Mouse (Mus musculus): ENCODE data around the gene Slc38a2. TPM values are rescaled to one million over a fixed set of nuclear protein-coding genes. Genes with fewer than 3 reads are reported as not detected.

Slc38a2 gene
- total RNA-seq, 2 experiments from 2014 or later, result 115 to 116 TPM

GRCm38 (mm10) chr15:96715692-96716080 lies 16.2 kb upstream of the Slc38a2 start:
- no peak for TF ChIP-seq CTCF (IDR thresholded peaks at IDR 0.05)
- DNase-seq, result no peak
- intact Hi-C loops (cut with DNase I), result no loop called here
- Histone ChIP-seq H3K4me3 (no peak overlapping the region), H3K27ac (0 out of 2 replicates have a peak overlapping the region, but pooled peaks have one; percentile 0)

GRCm38 (mm10) chr15:96715079-96715691 lies 15.7 kb upstream of the Slc38a2 start:
- DNase-seq, result no peak
- no peak for TF ChIP-seq CTCF (IDR thresholded peaks at IDR 0.05)
- intact Hi-C loops (cut with DNase I), result no loop called here
- no peak overlapping the region for H3K4me3 ChIP-seq
- H3K27ac ChIP-seq, result peak overlapping the region; percentile 35; the same call in 1 of the 2 replicates

- no peak for TF ChIP-seq CTCF (IDR thresholded peaks at IDR 0.05)
- intact Hi-C loops (cut with DNase I), result no loop called here
Measured at GRCm38 (mm10) chr15:96714676-96715016, 15.1 kb upstream of the Slc38a2 start.

GRCm38 (mm10) chr15:96713758-96714675 lies 14.5 kb upstream of the Slc38a2 start:
- Histone ChIP-seq H3K27ac (peak overlapping the region; percentile 75), H3K4me3 (no peak overlapping the region)
- no peak for TF ChIP-seq CTCF (IDR thresholded peaks at IDR 0.05)
- intact Hi-C loops (cut with DNase I), result no loop called here
- DNase-seq, result no peak

More at GRCm38 (mm10) chr15:96714676-96715016, 15.1 kb upstream of the Slc38a2 start:
- DNase-seq, result no peak
- no peak overlapping the region for H3K4me3 ChIP-seq
- peak overlapping the region; percentile 75 for H3K27ac ChIP-seq

GRCm38 (mm10) chr15:96712338-96712737 lies 12.8 kb upstream of the Slc38a2 start:
- TF ChIP-seq CTCF (IDR thresholded peaks at IDR 0.05), result no peak
- intact Hi-C loops (cut with DNase I), result no loop called here
- no peak for DNase-seq
- no peak overlapping the region for H3K27ac ChIP-seq
- no peak overlapping the region for H3K4me3 ChIP-seq

- Histone ChIP-seq H3K4me3 (no peak overlapping the region), H3K27ac (no peak overlapping the region)
- TF ChIP-seq CTCF (IDR thresholded peaks at IDR 0.05), result no peak
- intact Hi-C loops (cut with DNase I), result loop anchor here (2.0 kb wide), 1 partner anchor 61 kb away; no protein-coding TSS in a partner anchor
- no peak for DNase-seq
Measured at GRCm38 (mm10) chr15:96711664-96712063, 12.1 kb upstream of the Slc38a2 start.

GRCm38 (mm10) chr15:96710352-96711114 lies 11.0 kb upstream of the Slc38a2 start:
- DNase-seq, result no peak
- peak overlapping the region; percentile 79 for H3K4me3 ChIP-seq
- intact Hi-C loops (cut with DNase I), result loop anchor here (2.0 kb wide), 1 partner anchor 62 kb away; no protein-coding TSS in a partner anchor
- H3K27ac ChIP-seq, result peak overlapping the region; percentile 98
- TF ChIP-seq CTCF (IDR thresholded peaks at IDR 0.05), result no peak

GRCm38 (mm10) chr15:96709491-96710351 lies 10.2 kb upstream of the Slc38a2 start:
- DNase-seq, result peak; percentile 99
- Histone ChIP-seq H3K27ac (peak overlapping the region; percentile 98), H3K4me3 (peak overlapping the region; percentile 79)
- intact Hi-C loops (cut with DNase I), result loop anchor here (2.0 to 10.0 kb wide), 3 partner anchors 63 to 475 kb away; no protein-coding TSS in a partner anchor
- no peak for TF ChIP-seq CTCF (IDR thresholded peaks at IDR 0.05)

- intact Hi-C loops (cut with DNase I), result loop anchor here (5.0 to 10.0 kb wide), 2 partner anchors 208 to 476 kb away; no protein-coding TSS in a partner anchor
- DNase-seq, result no peak
Measured at GRCm38 (mm10) chr15:96708976-96709490, 9.5 kb upstream of the Slc38a2 start.

GRCm38 (mm10) chr15:96708428-96708827 lies 8.9 kb upstream of the Slc38a2 start:
- no peak for TF ChIP-seq CTCF (IDR thresholded peaks at IDR 0.05)
- Histone ChIP-seq H3K4me3 (no peak overlapping the region), H3K27ac (peak overlapping the region; percentile 98)
- intact Hi-C loops (cut with DNase I), result loop anchor here (5.0 to 10.0 kb wide), 2 partner anchors 209 to 476 kb away; no protein-coding TSS in a partner anchor
- DNase-seq, result no peak

More at GRCm38 (mm10) chr15:96708976-96709490, 9.5 kb upstream of the Slc38a2 start:
- Histone ChIP-seq H3K4me3 (peak overlapping the region; percentile 79), H3K27ac (peak overlapping the region; percentile 98)
- no peak for TF ChIP-seq CTCF (IDR thresholded peaks at IDR 0.05)

- Histone ChIP-seq H3K4me3 (no peak overlapping the region), H3K27ac (no peak overlapping the region)
- no peak for DNase-seq
- TF ChIP-seq CTCF (IDR thresholded peaks at IDR 0.05), result no peak
- intact Hi-C loops (cut with DNase I), result loop anchor here (5.0 to 10.0 kb wide), 2 partner anchors 209 to 477 kb away; no protein-coding TSS in a partner anchor
Measured at GRCm38 (mm10) chr15:96707936-96708335, 8.4 kb upstream of the Slc38a2 start.

Measured in gastrocnemius, adult 2 months (tissue).